Mouse (Mus musculus) layer of hippocampus, postnatal 14 days (tissue): ENCODE measurements around the gene Gpr137c. TPM values are rescaled to one million over a fixed set of nuclear protein-coding genes. Genes with fewer than 3 reads are reported as not detected.
A peak's percentile ranks its signal among the peaks of the same experiment; 100 is the strongest.

Experiments
- DNase-seq, 2 experiments: peaks; one replicate each; pipeline ENCODE4 v3.0.0; 2021 to 2022; ENCODE audit warnings: low spot score in 2 of 2, mixed read lengths in 1 of 2
- total RNA-seq, 2 experiments: library from RNA; stranded (reverse); gene quantifications; 2 replicates each; pipeline ENCODE4 v1.2.3; 2021

Gpr137c gene
- total RNA-seq, 2 experiments from 2014 or later = 24.1 to 28.0 TPM

GRCm38 (mm10) chr14:45282066-45282465 is 62.5 kb downstream of the Gpr137c start:
- DNase-seq = no peak

GRCm38 (mm10) chr14:45291608-45292007 is 72.1 kb downstream of the Gpr137c start:
- no peak for DNase-seq

- no peak for DNase-seq
Observed at GRCm38 (mm10) chr14:45303939-45304338, 84.4 kb downstream of the Gpr137c start.

GRCm38 (mm10) chr14:45304389-45304788 is 84.9 kb downstream of the Gpr137c start:
- no peak for DNase-seq

- no peak for DNase-seq
Observed at GRCm38 (mm10) chr14:45305852-45306251, 86.3 kb downstream of the Gpr137c start.

DNA sequence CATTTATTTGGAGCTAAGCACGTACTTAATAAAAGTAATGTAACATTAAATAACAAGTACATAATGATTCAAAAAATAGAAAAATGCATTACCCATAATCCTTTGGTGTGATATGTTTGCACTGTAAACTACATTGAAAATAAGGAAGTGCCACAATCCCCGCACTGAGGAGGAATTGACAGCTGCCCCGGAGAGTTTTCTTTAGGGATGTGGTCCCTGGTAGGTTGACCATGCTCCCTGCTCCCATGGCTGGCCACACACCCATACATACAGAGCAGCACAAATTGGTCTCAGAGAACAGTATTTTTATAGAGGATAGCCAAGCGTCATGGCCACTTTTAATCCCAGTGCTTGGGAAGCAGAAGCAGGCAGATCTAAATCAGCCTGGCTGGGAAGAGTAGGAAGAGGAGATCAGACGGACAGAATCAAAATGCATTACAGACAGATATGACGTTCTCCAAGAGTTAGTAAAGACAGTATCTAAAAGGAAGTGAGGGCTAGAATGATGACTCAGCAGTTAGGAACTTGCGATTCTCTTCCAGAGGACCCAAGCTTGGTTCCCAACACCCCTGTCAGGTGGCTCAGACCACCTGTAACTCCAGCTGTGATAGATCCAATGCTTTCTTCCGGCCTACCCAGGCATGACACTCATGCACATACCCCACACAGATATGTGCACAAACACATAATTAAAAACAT is 88.3 kb downstream of the Gpr137c start:
- DNase-seq = no peak

DNA sequence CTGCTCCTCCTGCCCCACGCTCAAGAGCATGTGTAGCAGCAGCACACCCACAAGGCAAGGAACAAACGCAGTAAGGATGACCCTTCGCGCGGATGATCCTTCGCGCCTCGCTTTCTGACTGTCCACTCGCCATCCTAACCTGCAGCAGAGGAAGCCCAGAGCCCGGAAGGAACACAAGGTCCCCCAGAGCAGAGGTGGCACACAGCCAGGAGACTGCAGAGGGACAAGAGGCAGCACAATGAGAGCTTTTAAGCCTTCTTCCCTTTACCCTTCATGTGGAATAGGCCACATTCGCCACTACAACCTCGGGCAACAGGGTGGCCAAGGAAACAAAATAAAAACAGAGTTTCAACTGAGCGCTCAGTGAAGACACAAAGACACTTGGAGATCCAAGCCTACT is 90.1 kb downstream of the Gpr137c start:
- no peak for DNase-seq

DNA sequence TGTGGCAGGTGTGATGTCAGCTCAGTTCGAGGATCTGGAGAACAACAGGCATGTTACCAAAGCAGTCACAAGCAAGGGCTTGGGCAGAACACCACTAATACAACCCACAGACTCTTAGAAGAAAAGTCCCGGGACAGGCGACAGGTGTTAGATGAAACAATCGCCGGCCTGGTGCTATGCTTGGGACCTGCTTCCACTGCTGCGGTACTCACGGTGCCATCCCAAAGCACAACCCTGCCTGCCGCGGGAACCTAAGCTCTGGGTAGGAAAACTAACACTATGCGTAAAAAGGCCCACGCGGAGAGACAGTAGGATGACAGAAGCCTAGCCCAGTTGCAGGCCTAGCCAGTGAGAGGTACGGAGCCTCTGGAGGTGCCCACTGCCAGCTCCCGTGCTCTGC is 90.6 kb downstream of the Gpr137c start:
- no peak for DNase-seq

DNA sequence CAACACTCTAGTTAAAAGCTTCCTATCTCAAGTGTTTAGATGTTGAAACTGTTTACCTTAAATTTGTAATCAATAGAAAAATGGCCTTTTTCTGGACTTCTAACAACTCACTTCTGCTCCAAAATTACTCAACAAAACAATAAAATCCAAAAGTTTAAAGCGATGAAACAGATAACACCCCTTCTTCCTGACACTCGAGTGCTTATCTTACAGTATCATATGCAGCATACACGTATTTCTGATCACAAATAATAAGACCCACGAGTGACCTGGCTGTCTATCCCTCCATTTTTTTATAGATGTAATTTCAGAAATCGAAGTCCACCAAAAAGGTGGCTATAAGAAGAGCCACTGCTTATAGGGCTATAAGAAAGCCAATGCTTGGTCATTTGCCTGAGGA is 97.4 kb downstream of the Gpr137c start:
- DNase-seq = no peak

- peak; percentile 10 to 32 for DNase-seq
Observed at GRCm38 (mm10) chr14:45317921-45318411, 98.4 kb downstream of the Gpr137c start.

DNA sequence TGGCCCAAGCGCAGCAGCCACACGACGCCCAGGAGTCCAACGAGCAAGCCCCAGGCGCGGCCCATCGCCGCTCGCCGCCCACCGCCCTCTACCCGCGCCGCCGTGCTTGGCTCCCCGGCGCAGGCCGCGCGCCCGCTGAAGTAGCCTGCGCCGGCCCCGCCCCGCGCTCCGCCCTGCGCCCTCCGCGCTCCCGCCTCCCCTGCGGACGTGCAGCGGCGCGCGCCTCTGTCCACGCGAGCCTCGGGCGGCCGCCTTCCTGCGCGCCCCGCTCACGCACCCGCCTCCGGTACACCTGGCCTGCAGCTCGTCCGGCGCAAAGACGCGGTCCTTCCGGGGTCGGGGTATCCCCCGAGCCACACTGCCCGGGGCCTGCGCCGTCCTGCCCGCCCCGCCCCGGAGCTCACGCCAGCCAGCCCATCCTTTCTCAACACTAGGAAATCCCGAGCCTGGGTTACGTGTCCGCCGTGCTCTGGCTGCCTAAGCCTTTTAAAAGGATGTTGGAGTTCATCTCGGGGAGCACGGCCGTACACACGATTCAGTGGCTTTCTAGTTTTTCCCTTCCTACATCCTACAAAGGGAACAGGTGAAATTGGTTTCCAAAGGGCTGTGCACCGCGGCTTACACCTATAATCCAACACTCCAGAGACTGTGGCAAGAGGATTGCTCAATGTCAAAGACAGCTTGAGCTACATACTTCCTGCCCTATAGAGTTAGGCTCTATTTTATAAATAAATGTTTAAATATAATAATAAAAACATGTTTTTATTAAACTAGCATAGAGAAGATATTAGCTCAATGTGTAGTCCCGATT is 99.1 kb downstream of the Gpr137c start, which contains the start of gene Ero1l:
Gene Ero1l, minus strand, starts transcription at position 346 of the 811 bp plus-strand sequence.
- peak; percentile 70 to 77 for DNase-seq

DNA sequence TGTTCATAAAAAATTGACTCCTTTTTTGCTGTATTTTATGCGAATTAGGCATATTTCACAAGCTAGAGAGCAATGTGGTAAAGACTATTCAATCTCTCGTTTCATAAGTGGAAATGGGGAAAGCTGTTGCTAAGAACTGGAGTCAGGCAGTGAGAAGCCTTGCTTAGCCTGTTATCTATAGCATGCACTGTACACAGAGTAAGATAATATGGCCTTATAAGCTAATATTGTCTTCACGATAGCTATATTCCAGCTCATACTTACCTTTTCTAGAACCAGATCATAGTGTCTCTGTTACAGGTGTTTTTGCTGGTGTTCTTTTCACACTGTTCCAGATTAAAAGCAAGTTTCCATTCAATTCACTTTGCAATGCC is 99.7 kb downstream of the Gpr137c start:
- DNase-seq = no peak

DNA sequence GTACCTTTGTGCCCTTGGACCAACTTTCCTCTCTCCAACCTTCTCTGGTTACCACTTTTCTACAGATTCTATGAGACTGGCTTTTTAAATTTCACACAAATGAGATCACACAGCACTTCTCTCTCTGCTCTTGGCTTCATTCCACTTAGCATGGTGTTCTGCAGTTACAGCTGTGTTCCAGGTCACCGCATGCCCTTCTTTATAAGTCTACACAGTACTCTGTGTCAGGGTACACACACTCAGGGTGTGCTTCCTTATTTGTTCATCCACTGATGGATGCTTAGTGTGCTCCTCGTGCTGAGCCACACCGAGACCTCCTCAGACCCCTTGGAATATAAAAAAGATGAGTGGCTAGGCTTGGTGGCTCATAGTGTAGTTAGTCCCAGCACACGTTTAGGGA is 100.6 kb downstream of the Gpr137c start:
- no peak for DNase-seq

GRCm38 (mm10) chr14:45321067-45321466 is 101.5 kb downstream of the Gpr137c start:
- DNase-seq = no peak

DNA sequence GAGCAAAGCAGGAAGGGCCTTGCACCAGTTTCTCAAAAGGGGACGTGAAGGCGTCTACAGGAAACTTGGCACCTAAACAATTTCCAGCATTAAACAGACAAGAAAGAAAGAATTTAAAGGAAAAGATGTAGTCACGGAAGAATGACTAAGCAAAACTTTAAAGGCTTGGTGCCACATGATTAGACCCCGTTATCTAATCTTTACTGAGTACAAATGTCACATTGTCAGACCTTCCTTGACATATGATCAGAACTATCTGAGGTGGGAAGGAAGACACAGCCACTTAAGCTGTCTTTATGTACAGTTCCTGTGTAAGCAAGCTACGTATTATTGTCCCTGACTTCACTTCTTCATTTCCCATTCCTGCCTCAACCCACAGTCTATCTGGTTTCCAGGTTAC is 102.1 kb downstream of the Gpr137c start:
- no peak for DNase-seq

DNA sequence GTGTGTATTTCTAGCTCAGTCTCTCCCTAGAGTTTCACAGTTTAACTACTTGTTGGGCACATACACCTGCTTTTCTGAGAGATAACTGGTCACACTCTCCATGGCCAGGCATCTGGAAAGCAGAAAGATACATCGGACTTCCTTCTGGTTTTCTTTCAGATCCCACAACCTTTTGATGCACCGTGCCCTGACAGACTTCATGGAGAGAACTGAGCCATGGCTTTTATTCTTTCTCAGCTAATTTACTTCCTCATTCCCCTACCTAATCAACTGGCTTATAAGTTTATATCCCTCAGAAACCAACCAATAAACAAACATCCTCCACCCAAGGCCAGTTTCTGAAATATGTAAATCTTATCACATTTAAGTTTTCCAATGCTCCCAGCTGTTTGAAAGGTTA is 102.9 kb downstream of the Gpr137c start:
- DNase-seq = no peak

DNA sequence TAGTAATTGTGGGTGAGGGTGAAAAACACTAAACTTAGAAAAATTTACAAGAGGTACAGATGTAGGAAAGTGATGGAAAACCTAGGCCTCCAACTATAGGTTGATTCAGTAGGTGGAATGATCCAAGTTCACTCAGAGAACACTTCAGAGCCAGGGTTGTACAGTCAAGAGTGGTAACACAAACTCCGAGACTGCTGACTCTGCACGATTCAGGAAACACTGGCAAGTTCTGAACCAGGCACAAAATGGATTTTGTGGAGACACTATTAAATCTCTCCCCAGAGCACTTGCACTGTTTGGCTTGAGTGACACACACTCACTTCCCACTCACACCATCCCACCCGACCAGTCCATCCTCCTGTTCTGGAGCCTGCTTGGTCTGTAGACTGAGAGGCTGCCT is 103.8 kb downstream of the Gpr137c start:
- DNase-seq = no peak

DNA sequence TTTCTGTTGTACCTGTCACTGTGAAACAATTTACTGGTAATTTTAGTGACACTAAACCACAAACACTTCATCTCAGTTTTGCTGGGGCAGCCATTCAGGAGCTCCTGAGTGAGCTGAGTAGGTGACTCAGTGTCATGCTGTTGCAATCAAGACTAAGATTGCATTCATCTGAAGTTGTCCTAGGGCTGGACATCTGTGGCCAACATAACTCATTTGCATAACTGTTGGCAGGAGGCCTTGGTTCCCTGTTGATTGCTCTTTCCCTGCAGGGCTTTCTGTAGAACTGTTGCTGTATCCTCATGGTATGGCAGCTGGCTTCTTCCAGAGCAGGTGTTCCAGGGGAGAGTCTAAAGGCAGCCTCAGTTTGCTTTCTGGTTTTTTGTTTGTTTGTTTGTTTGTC is 106.0 kb downstream of the Gpr137c start:
- DNase-seq = no peak

GRCm38 (mm10) chr14:45328072-45328713 is 108.7 kb downstream of the Gpr137c start:
- DNase-seq = no peak

DNA sequence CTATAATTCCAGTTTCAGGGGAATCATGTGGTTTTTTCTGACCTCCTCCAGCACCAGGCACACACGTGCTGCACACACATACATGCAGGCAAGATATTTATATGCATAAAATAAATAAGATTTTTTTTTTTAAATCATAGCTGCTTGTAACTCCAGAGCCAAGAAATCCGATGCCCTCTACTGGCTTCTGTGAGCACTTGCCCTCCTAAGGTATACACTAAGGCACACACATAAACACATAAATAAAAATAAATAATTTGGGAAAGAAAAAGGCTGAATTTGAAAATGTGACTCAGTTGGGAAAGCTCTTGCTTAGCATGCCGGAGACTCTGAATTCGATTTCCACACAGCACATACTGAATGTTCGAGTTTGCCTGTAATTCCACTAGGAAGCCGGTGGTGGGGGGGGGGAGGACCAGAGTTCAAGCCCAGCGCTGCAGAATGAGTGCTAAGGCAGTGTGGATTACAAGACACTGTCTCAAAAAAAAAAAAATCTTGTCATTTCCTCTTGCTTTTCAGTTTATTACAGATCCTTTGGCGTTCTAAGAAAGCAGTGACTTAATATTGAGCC is 109.6 kb downstream of the Gpr137c start:
- DNase-seq = no peak

DNA sequence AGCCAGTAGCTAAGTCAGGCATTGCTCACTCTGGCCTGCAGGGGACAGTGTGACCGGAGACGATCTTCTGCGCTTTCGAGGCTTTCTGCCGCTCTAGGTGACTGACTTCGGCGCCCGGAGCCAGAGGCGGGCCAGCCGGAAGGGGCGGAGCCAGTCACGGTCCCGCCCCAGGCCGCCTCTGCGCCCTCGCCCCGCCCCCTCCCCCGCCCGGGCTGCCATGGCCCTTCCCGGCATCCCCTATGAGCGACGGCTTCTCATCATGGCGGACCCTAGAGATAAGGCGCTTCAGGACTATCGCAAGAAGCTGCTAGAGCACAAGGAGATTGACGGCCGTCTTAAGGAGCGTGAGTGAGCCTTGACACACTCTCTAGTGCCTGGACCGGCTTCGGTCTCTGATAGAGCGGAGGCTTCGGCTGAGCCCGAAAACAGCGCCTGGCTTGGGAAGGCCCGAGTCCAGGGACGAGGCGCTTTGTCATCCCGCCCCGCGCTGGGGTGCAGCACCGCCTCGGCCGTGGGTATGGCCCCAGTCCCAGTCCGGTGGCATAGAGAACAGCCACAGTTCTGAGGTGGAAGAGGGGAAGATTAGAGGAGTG is 110.2 kb downstream of the Gpr137c start, which contains the start of gene Psmc6:
Gene Psmc6, plus strand, starts transcription at position 200 of the 593 bp plus-strand sequence.
- peak; percentile 88 to 94 for DNase-seq
